Mouse (Mus musculus): Measurements from ENCODE around the gene Phf19.

The Phf19 gene

DNA sequence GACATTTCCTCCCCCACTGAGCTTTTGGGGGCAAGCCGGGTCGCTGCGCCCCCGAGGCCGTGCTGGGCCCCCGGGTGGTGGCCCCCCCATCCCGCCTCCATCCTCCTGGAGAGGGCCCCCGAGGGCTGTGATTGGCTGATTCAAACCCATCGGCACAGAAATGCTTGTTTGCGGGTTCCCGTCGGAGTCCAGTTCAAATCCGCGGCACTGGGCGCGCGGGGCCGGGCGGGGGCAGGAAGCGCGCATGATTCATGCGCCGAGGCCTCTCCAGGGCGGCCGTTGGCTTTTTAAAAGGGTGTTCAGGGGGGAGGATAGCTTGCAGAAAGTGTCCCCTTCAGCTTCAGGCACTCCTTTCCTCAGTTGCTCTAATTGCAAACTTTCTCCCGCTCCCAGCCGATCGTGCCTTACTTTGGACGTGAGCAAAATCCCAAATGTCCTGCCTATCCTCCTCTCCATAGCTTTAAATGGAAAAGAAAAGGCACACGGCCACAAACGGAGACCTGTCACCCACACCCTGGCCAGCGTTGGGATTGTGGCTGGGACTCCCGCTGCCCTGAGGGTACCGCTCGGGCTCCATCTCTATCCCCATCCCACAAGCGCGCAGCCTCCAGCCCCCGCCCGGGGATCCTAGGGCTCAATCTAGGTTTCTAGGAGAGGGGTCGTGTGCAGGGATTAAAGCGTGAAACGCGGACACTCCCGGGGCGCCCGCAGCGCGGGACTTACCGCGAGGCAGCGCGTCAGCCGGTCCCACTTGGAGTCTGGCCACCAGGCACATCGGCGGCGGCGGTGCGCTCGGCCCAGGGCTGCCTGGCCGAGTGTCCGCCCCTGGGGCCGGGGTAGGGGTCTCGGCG, at the start of gene Phf19:
Phf19 (minus strand) TSS at position 809 of the 851 bp plus-strand sequence.
- DNase-seq = no peak

DNA sequence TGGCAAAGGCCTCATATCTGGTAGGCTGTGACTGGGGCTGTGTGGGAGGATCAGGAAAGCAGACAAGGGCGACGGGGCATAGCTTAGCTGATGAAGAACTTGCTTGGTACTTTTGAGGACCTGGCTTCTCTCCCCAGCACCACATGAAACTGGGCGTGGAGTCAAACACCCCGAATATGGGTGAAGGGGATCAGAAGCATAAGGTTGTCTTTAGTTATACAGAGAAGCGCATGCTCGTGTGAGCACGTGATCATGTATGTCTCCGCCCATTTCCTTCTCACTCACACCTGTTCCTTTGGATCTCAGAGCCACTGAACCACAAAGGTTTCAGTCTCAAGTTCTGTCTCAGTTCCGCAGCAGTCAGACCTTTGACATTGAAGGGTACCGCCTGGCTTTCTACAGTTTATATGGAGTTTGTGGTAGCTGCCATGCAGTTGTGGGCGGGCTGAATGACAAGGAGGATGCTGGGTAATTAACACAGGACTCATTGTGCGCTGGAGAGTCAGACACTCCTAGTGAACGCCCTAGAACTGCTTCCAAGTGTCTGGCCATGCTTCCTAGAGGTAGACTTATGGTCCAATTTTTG, 49.6 kb upstream of the Phf19 start:
- no peak for DNase-seq

DNA sequence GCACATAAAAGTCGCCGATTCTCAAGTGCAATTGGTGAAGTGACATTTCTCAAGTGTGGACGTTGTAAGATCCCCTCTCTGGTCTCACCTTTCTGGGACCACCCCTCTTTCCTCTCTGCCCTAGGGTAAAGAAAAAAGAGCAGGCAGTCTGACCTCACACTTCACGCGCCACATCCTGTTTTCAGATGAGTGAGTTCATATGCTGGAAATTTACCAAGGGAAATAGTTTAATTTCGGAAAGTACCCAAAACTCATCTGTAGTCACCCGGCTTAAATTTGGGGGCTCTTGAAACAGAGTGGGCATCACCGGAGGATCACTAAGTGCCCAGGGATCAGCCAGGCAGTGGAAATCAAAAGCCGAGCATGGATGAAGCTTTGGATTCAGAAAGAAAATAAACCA, 49.1 kb upstream of the Phf19 start:
- no peak for DNase-seq

DNA sequence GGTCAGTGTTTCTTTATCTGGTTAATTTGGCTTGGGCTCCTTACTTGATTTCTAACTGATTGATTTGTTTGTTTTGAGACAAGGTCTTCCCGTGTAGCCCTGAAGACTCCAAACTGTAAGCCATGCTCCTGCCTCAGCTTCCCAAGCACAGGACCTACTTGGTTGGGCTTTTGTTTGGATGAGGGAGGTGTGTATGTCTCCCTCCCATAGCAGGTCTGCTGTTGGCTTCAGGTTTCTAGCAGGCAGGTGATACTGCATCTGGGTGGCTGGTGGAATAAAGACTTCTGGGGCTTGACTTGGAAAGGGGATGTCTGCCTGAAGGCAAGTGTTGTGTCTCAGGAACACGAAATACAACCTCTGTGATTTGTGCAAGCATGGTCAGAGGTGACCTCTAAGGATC, 48.4 kb upstream of the Phf19 start:
- no peak for DNase-seq

DNA sequence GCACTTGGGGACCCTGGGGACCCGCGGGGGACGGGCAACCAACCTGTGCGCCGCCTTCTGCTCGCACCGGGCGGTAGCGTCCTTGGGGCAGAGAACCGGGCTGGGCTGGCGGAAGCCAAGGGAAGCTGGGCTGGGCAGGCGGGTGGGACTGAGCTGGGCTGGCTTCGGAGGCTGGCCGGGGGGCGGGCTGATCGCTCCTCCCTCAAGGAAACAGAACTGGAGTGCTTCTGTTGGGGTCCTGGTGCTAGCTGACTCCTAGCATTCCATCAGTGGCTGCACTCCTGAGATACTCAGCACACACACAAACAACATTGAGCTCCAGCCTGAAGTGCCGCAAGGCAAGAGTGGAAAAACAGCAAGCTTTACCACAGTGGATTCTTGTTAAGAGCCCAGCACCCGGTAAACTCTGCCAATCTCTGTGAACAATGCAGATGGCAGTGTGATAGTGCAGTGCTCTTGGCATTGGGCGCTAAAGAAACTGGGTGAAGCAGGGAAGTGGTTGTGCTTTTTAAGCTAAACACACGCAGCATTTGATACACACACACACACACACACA, 47.7 kb upstream of the Phf19 start, which contains the start of gene Traf1:
Traf1 (minus strand) TSS at position 292 of the 556 bp plus-strand sequence.
- no peak for DNase-seq

GRCm38 (mm10) chr2:34960966-34961365, 47.1 kb upstream of the Phf19 start:
- no peak for DNase-seq

DNA sequence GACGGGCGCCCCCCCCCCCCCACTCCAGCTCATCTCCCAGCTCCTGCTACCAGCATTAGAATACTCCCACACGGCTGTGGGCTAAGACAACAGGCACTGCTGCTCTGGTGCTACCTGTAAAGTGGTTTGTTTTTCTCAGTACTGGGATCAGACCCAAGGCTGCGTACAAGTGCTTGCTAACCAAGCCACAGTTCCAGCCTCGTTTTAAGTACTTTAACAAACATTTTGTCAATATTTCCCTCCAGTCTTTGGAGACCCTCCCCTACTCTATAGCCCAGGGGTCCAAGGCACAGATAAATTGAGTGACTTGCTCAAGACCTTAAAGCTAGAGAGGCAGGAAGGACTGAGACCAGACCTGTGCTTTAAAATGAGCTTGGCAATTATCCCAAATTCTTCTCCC, 46.6 kb upstream of the Phf19 start:
- DNase-seq = no peak

DNA sequence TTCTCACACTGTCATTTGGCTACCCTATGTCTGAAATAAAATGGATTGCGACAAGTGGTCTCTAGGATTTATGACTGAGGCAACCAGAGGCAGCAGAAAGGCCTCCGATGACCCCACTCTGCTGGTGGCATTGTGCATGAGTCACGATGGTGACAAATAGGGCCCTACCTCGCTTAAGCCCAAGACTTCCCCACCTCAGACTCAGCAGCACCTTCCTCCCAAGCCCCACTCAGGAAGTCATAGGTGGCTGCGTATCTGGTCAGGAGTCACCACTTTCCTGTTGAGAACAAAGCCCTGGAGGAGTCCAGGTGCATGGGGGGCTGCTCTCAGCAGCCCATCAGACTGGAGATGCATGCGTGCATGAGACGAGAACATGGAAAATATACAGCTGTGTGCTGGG, 44.8 kb upstream of the Phf19 start:
- no peak for DNase-seq

- no peak for DNase-seq
Measured at GRCm38 (mm10) chr2:34958036-34958435, 44.2 kb upstream of the Phf19 start.

DNA sequence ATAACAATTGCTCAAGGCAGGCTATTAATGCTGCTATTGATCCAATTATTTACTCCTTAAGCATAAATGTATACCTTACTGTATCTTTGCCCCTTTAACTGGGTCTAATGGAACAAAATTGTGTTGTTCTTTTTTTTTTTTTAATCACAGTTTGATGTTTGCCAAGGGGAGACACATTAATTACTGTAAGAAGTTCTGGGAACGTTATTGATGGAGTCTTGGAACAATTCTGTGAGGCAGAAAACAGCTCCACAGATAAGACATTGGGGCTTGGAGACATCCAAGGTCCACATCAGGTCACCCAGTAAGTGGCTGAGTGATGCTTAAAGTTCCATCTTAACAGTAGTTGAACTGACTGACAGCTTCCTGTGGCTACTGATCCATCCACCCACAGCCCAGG, 43.6 kb upstream of the Phf19 start:
- DNase-seq = no peak

DNA sequence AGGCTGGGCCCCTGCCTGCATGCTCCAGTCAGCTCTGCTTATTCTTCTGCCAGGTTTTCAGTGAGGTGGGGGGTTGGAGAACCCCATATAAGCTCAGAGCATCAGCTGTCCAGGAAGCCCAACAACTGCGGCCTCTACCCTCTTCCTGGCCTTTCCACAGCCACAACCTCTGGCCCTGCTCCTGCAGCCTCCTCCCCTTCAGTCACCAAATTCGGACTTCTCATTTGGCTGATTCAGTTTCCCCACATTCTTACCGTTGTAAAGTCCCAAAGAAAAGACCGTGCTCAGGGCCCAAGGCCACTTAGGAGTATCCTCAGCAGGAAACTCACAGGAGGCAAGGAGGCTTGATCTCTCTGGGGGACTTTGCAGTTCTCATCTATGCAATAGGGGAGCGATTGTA, 43.1 kb upstream of the Phf19 start:
- no peak for DNase-seq

GRCm38 (mm10) chr2:34954344-34954743, 40.5 kb upstream of the Phf19 start:
- no peak for DNase-seq

DNA sequence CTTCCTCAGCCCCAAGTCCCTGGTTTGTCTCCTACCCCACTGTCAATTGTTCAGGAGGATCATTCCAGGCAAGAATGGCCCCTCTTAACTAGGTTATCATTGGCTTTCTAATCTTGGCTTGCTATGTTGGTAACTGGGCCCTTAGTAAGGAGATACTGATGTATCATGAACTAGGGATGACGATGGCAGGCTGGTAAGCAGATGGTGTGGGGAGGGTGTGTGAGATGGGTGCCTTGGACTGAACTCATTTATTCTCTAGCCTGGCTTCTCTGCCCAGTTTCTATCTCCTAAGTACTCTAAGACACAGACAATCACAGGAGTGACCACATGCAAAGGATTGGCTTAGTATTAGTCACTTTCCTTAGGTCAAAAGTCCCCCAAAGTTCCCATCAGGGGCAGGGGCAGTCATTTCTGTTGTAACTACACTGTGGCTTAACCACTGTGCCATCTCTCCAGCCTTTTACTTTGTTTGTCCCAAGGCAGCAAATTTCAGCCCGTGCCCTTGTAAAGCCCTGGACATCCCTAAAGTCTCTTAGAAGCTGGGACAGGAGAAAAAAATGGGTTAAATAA, 39.8 kb upstream of the Phf19 start:
- no peak for DNase-seq

DNA sequence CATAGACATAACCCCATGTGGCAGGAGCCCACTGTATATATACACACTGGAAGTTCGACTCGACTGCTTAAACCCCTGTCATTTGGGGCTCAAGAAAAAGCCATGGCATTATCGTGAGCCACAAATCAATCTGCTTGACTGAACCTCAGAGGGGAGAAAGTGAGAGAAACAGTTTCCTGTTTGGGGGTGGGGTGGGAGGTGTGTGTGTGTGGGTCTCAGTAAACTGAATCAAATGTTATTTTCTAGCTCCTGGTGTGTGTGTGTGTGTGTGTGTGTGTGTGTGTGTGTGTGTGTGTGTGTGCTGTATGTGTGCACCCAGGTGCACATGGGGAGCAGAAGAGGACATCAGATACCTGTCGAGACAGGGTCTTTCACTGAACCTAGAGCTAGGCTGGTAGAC, 39.2 kb upstream of the Phf19 start:
- no peak for DNase-seq

DNA sequence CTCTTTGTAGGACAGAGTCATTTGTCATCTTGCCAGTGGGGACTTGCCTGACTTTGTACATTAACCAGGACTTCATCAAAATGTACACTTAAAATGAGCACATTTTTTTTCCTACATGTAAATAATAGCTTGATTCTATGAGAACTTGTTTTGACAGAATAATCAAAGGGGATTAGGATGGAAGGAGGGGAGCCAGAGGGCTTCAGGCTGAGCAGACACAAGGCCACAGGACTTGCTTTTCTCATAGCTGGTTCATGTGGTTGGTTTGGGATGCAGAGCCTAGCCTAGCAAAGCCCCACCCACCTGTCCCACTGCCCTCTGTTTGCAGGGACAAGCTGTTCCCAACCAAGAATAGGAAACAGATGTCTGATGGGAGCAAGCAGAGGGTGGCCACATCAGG, 37.6 kb upstream of the Phf19 start:
- DNase-seq = no peak

DNA sequence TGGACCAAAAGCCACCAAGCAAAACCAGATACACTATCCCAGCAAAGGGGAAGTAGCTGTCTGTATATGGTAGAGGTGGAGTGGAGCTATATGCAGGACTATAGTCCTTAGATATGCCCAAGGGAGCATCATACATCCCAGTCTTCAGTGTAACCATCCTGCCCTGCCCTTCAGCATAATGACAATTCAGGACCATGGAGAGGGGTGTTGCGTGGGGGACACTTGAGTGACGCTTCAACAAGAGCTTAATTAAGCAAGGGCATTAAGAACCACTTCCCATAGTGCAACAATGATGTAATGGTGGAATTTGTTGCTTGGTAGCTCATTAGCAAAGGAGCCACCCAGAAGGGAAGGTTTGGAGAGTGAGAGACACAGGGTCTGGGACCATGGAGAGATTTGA, 34.8 kb upstream of the Phf19 start:
- no peak for DNase-seq

DNA sequence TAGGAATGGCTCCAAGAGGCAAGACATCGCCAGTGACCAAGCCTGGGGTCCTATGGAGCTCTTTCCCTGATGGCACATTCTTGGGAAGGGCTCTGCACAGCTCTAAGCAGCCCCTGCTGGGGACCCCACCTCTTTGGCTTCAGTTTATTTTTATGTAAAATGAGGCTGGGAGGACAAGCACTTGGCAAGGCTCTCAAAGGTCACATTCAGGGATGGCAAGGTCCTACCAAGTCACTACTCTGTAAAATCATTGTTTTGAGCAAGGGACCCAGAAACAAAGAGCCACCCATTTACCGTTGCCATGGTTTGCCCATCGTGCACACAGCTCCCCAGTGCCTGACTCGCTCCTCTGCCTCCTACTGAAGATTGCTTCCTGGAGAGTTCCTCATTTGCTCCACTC, 32.2 kb upstream of the Phf19 start:
- no peak for DNase-seq

DNA sequence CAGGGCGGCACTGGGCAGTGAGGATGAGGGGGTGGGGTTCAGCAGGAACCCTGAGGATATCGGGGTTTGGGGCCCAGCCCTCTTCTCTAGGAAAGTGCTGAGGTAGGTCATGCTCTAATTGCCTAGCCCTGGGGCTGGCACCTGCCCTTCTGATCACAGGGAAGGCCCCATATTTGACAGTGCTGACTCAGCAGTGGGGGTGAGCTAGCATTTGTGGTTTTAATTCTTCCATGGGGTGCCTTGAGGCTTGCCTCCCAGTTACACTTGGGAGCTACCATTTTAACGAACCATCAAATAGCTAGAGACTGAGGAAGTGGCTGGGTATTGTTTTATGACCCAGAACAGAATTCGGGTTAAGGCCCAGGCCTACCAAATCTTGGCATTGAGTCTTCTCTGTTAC, 31.8 kb upstream of the Phf19 start:
- no peak for DNase-seq

GRCm38 (mm10) chr2:34944761-34945160, 30.9 kb upstream of the Phf19 start:
- DNase-seq = no peak

GRCm38 (mm10) chr2:34943556-34944120, 29.8 kb upstream of the Phf19 start:
- DNase-seq = no peak

GRCm38 (mm10) chr2:34941061-34941675, 27.3 kb upstream of the Phf19 start:
- DNase-seq = no peak

- no peak for DNase-seq
Measured at GRCm38 (mm10) chr2:34940246-34940645, 26.4 kb upstream of the Phf19 start.
